Mouse (Mus musculus): ENCODE results near the gene Lce1l.

GRCm38 (mm10) chr3:92827108-92827507 lies 24.0 kb downstream of the Lce1l start, which contains the start of gene Kprp:
- TF ChIP-seq CTCF (IDR thresholded peaks at IDR 0.05; ENCODE audit: low read depth, low read length): no peak
- TF ChIP-seq POLR2A (IDR thresholded peaks at IDR 0.05; ENCODE audit: extremely low read depth, insufficient read depth, low read length): no peak

All from liver, adult 2 months (tissue).